10 mouse cellular contexts compared by ENCODE assay signal in the genomic region with DNA sequence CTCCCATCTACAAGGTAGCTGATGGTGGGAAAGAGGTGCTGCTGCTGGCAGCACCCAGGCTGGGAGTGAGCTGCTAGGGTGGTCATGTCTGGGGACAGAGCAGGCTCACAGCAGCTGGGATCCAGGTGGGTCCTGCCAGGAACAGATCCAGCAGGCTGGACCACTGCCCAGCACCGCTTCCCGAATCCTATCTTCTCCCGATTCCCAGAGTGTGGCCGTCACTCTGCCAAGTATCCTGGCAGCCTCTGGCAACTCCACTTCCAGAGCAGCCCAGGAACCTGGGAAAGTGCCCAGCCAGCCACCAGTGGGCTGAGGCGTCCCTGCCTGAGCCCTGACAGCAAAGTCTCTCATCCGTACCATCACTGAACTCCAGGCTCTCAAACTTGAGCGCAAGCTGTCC.
DNase-seq lines count a peak whose midpoint lies in the region; ATAC-seq lines count a peak whose summit lies in the region.
"Had no signal": no experiment of that assay in that cellular context is flagged by ENCODE, and none has a peak within 500 bp of the region (broad histone marks: within the 10 kb centered on the region; RNA-seq: fewer than 3 reads in every experiment).

No protein-coding gene starts in this region.

- ATAC-seq in midbrain, embryonic 14.5 days (ENCODE audit: low FRiP score, low TSS enrichment), result peak; percentile 17; the same call in 1 of the 2 replicates

- H3K27me3 ChIP-seq in heart, embryonic 10.5 days (ENCODE audit: insufficient read depth, poor library complexity, severe bottlenecking), result 0 out of 2 replicates have a peak, but pooled peaks cover 12% of the 10 kb centered on the region
- no peaks in the 10 kb centered on the region for H3K27me3 ChIP-seq in midbrain, embryonic 14.5 days (ENCODE audit: control insufficient read depth, insufficient read depth, low read length)
- H3K27me3 ChIP-seq: limb, embryonic 13.5 days had no signal

- H3K36me3 ChIP-seq in heart, embryonic 10.5 days, result no peaks in the 10 kb centered on the region
- H3K36me3 ChIP-seq in midbrain, embryonic 14.5 days (ENCODE audit: control insufficient read depth, insufficient read depth, low read length), result no peaks in the 10 kb centered on the region
- H3K36me3 ChIP-seq: forebrain, embryonic 10.5 days; limb, embryonic 13.5 days had no signal

- no peak overlapping the region for H3K27ac ChIP-seq in heart, embryonic 10.5 days
- no peak overlapping the region for H3K27ac ChIP-seq in midbrain, embryonic 14.5 days (replicated peaks; ENCODE audit: low read depth, low read length)
- H3K27ac ChIP-seq: forebrain, embryonic 10.5 days; limb, embryonic 13.5 days had no signal

- DNase-seq in heart, postnatal 36 days, result peak; percentile 4 to 5
- no peak for DNase-seq in heart, embryonic 10.5 days (ENCODE audit: low spot score)
- peak; percentile 65 for DNase-seq in cerebellum, adult 11 months
- DNase-seq in frontal cortex, postnatal 10 days (ENCODE audit: low spot score in 2 of 2), result peak; percentile 36 to 54
- DNase-seq in midbrain, embryonic 14.5 days, result peak; percentile 61
- no peak for DNase-seq in urinary bladder, adult 18-20 months (ENCODE audit: low spot score in 2 of 2)
- DNase-seq in thymus, postnatal 14 days, result no peak
- no peak for DNase-seq in urinary bladder, postnatal 4 days (ENCODE audit: low spot score in 2 of 2)

- no peak overlapping the region for H3K4me3 ChIP-seq in heart, embryonic 10.5 days
- H3K4me3 ChIP-seq in midbrain, embryonic 14.5 days (replicated peaks; ENCODE audit: low read depth, low read length), result no peak overlapping the region
- H3K4me3 ChIP-seq: forebrain, embryonic 10.5 days; limb, embryonic 13.5 days had no signal

- intact Hi-C loops in heart, postnatal 36 days (cut with DNase I), result no loop called here

- WGBS in heart, embryonic 10.5 days, result 75% methylated on average over 7 of the region's 7 CpGs
- WGBS in midbrain, embryonic 14.5 days, result 72% methylated on average over 7 of the region's 7 CpGs

- H3K4me1 ChIP-seq in heart, embryonic 10.5 days, result no peaks in the 10 kb centered on the region
- no peaks in the 10 kb centered on the region for H3K4me1 ChIP-seq in midbrain, embryonic 14.5 days (ENCODE audit: control insufficient read depth, insufficient read depth, low read length)
- H3K4me1 ChIP-seq: limb, embryonic 13.5 days had no signal

- no peak overlapping the region for H3K4me2 ChIP-seq in midbrain, embryonic 14.5 days (ENCODE audit: low read length)
- H3K4me2 ChIP-seq: limb, embryonic 13.5 days had no signal

- no peak overlapping the region for H3K9ac ChIP-seq in midbrain, embryonic 14.5 days (replicated peaks; ENCODE audit: low read length)
- H3K9ac ChIP-seq: limb, embryonic 13.5 days had no signal

- no peaks in the 10 kb centered on the region for H3K9me3 ChIP-seq in heart, embryonic 10.5 days
- no peaks in the 10 kb centered on the region for H3K9me3 ChIP-seq in midbrain, embryonic 14.5 days (ENCODE audit: control insufficient read depth, low read length)
- H3K9me3 ChIP-seq: forebrain, embryonic 10.5 days; limb, embryonic 13.5 days had no signal

Comparison
In these comparisons a context has a peak if more than half of its experiments do, and no peak if none do; other contexts are left out.
1. DNase-seq: peak in heart, postnatal 36 days (2 of 2), cerebellum, adult 11 months (single experiment), frontal cortex, postnatal 10 days (2 of 2) and midbrain, embryonic 14.5 days (single experiment); none in heart, embryonic 10.5 days (single experiment), urinary bladder, adult 18-20 months (0 of 2), thymus, postnatal 14 days (single experiment) and urinary bladder, postnatal 4 days (0 of 2).